Mouse (Mus musculus) stomach, embryonic 14.5 days (tissue): ENCODE data around the gene Chrdl2. TPM values are rescaled to one million over a fixed set of nuclear protein-coding genes. Genes with fewer than 3 reads are reported as not detected.
A peak's percentile ranks its signal among the peaks of the same experiment; 100 is the strongest.

Experiments
- ATAC-seq: fragments of 200-750 bp; cut with Nextera tagmentation; 2 replicates; pipeline ENCODE4 v1.8.0; 2017; ENCODE audit warnings: low read depth, moderate TSS enrichment; ENCODE audit not compliant: insufficient number of reproducible peaks, insufficient read depth, low FRiP score
- H3K27ac ChIP-seq: fragments of 300-500 bp; sonication (generic); 2 replicates; pipeline ENCODE4 v1.5.1; 2014; ENCODE audit warnings: mild to moderate bottlenecking, low read length, moderate library complexity, mixed read lengths
- H3K27me3 ChIP-seq: fragments of 300-500 bp; sonication (generic); 2 replicates; pipeline ENCODE4 v1.6.1; 2014; ENCODE audit warnings: low read length, control low read depth, mixed read lengths; ENCODE audit not compliant: control insufficient read depth, insufficient read depth
- H3K36me3 ChIP-seq: fragments of 300-500 bp; sonication (generic); 2 replicates; pipeline ENCODE4 v1.6.1; 2014; ENCODE audit warnings: mild to moderate bottlenecking, control low read depth, low read length, moderate library complexity, mixed read lengths; ENCODE audit not compliant: control insufficient read depth, insufficient read depth
- H3K4me1 ChIP-seq: fragments of 300-500 bp; sonication (generic); 2 replicates; pipeline ENCODE4 v1.6.1; 2014; ENCODE audit warnings: low read length, control low read depth, mixed read lengths; ENCODE audit not compliant: control insufficient read depth, insufficient read depth
- H3K4me2 ChIP-seq: fragments of 300-500 bp; sonication (generic); replicated peaks from 2 replicates; pipeline ENCODE4 v1.6.1; 2014; ENCODE audit warnings: low read depth, low read length, control low read depth
- H3K4me3 ChIP-seq: fragments of 300-500 bp; sonication (generic); 2 replicates; pipeline ENCODE4 v1.5.1; 2014; ENCODE audit warnings: low read depth, low read length, control low read depth
- H3K9ac ChIP-seq: fragments of 300-500 bp; sonication (generic); replicated peaks from 2 replicates; pipeline ENCODE4 v1.6.1; 2014; ENCODE audit warnings: low read depth, mild to moderate bottlenecking, control low read depth, low read length, moderate library complexity, mixed read lengths
- H3K9me3 ChIP-seq: fragments of 300-500 bp; sonication (generic); 2 replicates; pipeline ENCODE4 v1.6.1; 2016; ENCODE audit warnings: low read depth, low read length, control low read depth; ENCODE audit not compliant: control insufficient read depth
- WGBS: fragments of 180-500 bp; shearing (Covaris S2); extraction: QIAGEN DNeasy Blood & Tissue Kit; methylation state at CpG from one replicate; pipeline ENCODE4 v1.1.7; 2014; 5-methylcytosine and 5-hydroxymethylcytosine counted together
- polyA plus RNA-seq: library from polyadenylated mRNA; unstranded; fragments of >200 nt; fragmentation: Nextera tagmentation; extraction: Ambion mirVana; gene quantifications from 2 replicates; pipeline ENCODE4 v1.2.1, GENCODE M21; 2014

The Chrdl2 gene
- polyA plus RNA-seq, 1 experiment from 2014 or later = 1.0 TPM

DNA sequence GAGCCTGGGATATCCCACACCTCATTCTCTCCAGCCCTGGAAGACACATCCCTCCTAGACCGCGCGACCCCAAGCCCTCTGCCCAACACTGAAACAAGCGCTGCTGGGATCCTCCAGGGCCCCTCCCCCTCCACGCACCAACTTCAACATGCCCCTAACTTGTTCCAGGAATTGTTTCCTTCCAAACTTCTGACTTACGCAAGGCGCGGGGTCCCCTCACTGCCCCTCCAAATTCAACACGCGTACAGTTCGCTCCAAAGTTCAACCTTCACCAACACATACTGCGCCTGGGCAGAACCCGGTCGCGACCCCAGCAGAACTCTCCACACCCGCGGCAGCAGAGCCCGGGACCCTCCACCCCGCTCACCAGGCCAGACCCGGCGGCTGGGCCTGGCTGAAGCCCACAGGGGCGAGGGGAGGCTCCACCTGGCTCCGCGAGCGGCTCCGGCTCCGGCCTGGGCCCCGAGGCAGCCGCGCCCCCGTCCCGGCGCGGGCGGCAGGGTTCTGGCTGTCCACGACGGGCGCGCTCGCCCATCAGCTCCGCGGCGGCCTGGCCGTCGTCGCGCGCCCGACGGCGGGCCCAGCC is 26.3 kb upstream of the Chrdl2 start:
- peak; percentile 34 for ATAC-seq
- Histone ChIP-seq H3K27me3 (no peaks in the 10 kb centered on the region), H3K9ac (peak overlapping the region; percentile 92), H3K4me2 (peak overlapping the region; percentile 69), H3K36me3 (no peaks in the 10 kb centered on the region), H3K4me3 (peak overlapping the region; percentile 98), H3K4me1 (peaks cover 12% of the 10 kb centered on the region; the same call in 1 of the 2 replicates), H3K27ac (peak overlapping the region; percentile 92), H3K9me3 (no peaks in the 10 kb centered on the region)
- under 1% methylated on average over 51 of the region's 51 CpGs for WGBS

DNA sequence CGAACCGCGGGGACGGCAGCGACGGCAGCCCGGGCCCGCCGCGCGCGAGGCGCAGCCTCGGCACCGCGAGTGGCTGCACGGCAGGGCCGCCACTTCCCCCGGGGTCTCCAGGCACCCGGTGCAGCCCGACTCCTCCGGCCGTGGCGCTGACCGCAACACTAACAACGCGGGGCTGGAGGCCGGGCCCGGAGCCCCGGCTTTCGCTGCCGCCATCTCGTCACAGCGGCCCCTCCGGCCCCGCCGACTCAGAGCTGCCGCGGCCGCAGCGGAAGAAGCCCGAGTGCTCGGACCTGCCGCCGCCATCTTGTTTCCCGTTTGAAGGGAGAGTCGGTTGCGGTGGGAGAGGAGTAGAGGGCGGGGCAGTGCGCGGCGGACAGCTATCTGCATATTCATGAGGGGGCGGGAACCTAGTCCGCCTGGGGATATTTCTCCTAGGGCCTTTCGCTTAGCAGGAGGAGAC is 25.8 kb upstream of the Chrdl2 start, which contains the start of gene Rnf169:
TSS of gene Rnf169 (minus strand) at position 317 of the 460 bp plus-strand sequence.
- peak within 1 kb of the TSS; percentile 92 for H3K9ac ChIP-seq
- H3K27me3 ChIP-seq = no peaks in the 10 kb centered on the region
- H3K4me3 ChIP-seq = peak within 1 kb of the TSS; percentile 98
- H3K4me1 ChIP-seq = peaks cover 9% of the 10 kb centered on the region; the same call in 1 of the 2 replicates
- H3K27ac ChIP-seq = peak within 1 kb of the TSS; percentile 92
- no peaks in the 10 kb centered on the region for H3K9me3 ChIP-seq
- WGBS = under 1% methylated on average over 50 of the region's 55 CpGs
- peak within 1 kb of the TSS; percentile 69 for H3K4me2 ChIP-seq
- ATAC-seq = peak; percentile 89
- H3K36me3 ChIP-seq = no peaks in the 10 kb centered on the region

GRCm38 (mm10) chr7:99981311-99981710 is 24.7 kb upstream of the Chrdl2 start:
- no peak for ATAC-seq
- WGBS = 18% methylated on average over 2 of the region's 2 CpGs
- Histone ChIP-seq H3K36me3 (no peaks in the 10 kb centered on the region), H3K9me3 (no peaks in the 10 kb centered on the region), H3K4me3 (no peak overlapping the region), H3K9ac (no peak overlapping the region), H3K27me3 (no peaks in the 10 kb centered on the region), H3K4me1 (peaks cover 9% of the 10 kb centered on the region; the same call in 1 of the 2 replicates), H3K27ac (no peak overlapping the region), H3K4me2 (no peak overlapping the region)

DNA sequence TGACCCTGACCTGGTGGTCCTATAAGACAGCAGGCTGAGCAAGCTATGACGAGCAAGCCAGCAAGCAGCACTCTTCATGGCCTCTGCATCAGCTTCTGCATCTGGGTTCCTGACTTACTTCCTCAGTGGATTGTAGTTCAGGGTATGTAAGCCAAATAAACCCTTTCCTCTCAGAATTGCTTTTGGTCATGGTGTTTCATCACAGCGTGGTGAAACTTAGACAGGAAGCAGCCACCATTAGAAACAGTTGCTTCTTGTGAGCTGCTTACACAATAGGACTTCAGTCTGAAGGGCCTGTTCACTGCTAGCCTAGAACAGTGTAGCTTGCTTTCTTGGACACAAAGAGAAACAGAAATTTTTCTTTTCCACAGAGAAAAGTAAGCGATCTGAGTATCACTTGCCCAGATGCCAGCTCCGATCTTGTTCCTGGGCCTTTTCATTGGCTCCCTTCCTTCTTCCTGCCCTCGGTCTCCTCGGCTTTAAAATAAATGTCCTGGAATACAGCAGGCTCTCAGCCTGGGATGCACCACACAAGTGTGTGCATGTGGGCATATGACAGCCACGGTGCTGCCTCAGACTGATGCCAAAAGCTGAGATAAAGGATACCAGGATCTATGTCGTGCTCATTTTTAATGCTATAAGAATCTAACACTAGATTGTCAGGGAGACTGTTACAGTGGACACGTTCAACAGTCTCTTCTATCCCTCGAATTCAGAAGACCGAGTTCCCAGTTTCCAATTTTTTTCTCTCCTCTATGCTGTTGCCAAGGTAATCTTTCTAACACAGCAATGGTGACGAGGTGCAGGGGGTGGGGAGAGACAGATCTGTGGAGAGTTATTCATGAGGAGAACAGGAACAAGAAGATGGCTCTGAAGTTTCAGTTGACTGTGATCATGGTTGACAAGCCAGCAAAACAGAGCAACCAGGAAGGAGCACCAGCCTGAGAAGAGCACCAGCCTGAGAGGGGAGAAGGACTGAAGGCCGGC is 23.4 kb upstream of the Chrdl2 start:
- no peaks in the 10 kb centered on the region for H3K9me3 ChIP-seq
- 84% methylated on average over 13 of the region's 13 CpGs for WGBS
- no peak overlapping the region for H3K4me3 ChIP-seq
- no peak overlapping the region for H3K4me2 ChIP-seq
- no peak for ATAC-seq
- H3K27ac ChIP-seq = no peak overlapping the region
- peaks cover 9% of the 10 kb centered on the region; the same call in 1 of the 2 replicates for H3K4me1 ChIP-seq
- no peaks in the 10 kb centered on the region for H3K36me3 ChIP-seq
- no peak overlapping the region for H3K9ac ChIP-seq
- H3K27me3 ChIP-seq = no peaks in the 10 kb centered on the region

GRCm38 (mm10) chr7:99988725-99989124 is 17.2 kb upstream of the Chrdl2 start:
- WGBS = 1% methylated on average over 4 of the region's 4 CpGs
- Histone ChIP-seq H3K4me3 (no peak overlapping the region), H3K36me3 (no peaks in the 10 kb centered on the region), H3K9ac (no peak overlapping the region), H3K27ac (no peak overlapping the region), H3K4me2 (no peak overlapping the region), H3K27me3 (no peaks in the 10 kb centered on the region), H3K9me3 (no peaks in the 10 kb centered on the region), H3K4me1 (no peaks in the 10 kb centered on the region)
- 0 out of 2 replicates have a peak, but pooled peaks have one; percentile 43 for ATAC-seq

GRCm38 (mm10) chr7:99989844-99990760 is 15.9 kb upstream of the Chrdl2 start:
- no peak overlapping the region for H3K4me3 ChIP-seq
- H3K27ac ChIP-seq = no peak overlapping the region
- ATAC-seq = no peak
- no peaks in the 10 kb centered on the region for H3K9me3 ChIP-seq
- H3K36me3 ChIP-seq = no peaks in the 10 kb centered on the region
- WGBS = 62% methylated on average over 15 of the region's 15 CpGs
- no peak overlapping the region for H3K9ac ChIP-seq
- H3K4me1 ChIP-seq = no peaks in the 10 kb centered on the region
- H3K27me3 ChIP-seq = no peaks in the 10 kb centered on the region
- H3K4me2 ChIP-seq = no peak overlapping the region

DNA sequence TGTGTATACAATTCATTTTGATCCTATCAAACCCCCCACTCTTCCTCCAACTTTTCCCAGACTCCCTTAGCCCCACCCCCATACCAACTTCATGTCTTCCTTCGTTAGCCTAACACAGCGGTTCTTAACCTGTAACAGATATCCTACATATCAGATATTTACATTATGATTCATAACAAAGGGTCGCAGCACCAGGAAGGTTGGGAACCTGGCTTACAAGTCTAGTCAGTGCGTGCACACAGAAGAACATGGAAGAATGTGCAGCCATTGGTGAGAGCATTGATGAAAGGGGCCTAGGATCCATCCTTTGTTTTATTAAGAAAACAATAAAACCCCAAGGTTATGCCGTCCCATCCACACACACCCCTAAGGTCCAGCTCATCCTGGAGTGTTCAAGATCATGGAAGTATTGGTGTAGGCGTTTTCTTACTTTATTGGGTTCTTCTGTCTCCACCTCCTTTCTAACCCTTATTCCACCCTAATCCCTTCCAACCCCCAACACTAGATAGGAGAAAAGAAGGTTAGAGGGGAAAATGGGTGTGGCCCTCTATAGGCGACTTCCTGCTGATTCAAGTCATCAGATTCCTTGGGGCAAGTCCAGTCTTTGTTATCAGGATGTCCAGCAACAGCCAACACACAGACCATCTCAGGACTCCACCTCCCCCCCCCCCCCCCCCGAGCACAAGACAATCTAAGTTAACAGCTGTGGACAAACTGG is 14.8 kb upstream of the Chrdl2 start:
- 70% methylated on average over 8 of the region's 8 CpGs for WGBS
- peak; percentile 53; the same call in 1 of the 2 replicates for ATAC-seq
- Histone ChIP-seq H3K9ac (no peak overlapping the region), H3K36me3 (no peaks in the 10 kb centered on the region), H3K4me2 (no peak overlapping the region), H3K4me1 (no peaks in the 10 kb centered on the region), H3K4me3 (no peak overlapping the region), H3K9me3 (no peaks in the 10 kb centered on the region), H3K27ac (no peak overlapping the region), H3K27me3 (no peaks in the 10 kb centered on the region)
